Mouse (Mus musculus) right cerebral cortex, adult 18-20 months (tissue): ENCODE results near the gene Prkacb.
A peak's percentile ranks its signal among the peaks of the same experiment; 100 is the strongest.

Source experiments
- DNase-seq: peaks from one replicate; pipeline ENCODE4 v3.0.0; 2022; ENCODE audit warnings: mixed read lengths

Gene Prkacb

GRCm38 (mm10) chr3:146712305-146712704, 100.5 kb downstream of the Prkacb start:
- DNase-seq: no peak

GRCm38 (mm10) chr3:146711559-146711958, 101.2 kb downstream of the Prkacb start:
- DNase-seq: peak; percentile 46

GRCm38 (mm10) chr3:146711084-146711483, 101.7 kb downstream of the Prkacb start:
- DNase-seq: peak; percentile 46

GRCm38 (mm10) chr3:146709086-146709485, 103.7 kb downstream of the Prkacb start:
- no peak for DNase-seq

GRCm38 (mm10) chr3:146708381-146708780, 104.4 kb downstream of the Prkacb start:
- DNase-seq: no peak

DNA sequence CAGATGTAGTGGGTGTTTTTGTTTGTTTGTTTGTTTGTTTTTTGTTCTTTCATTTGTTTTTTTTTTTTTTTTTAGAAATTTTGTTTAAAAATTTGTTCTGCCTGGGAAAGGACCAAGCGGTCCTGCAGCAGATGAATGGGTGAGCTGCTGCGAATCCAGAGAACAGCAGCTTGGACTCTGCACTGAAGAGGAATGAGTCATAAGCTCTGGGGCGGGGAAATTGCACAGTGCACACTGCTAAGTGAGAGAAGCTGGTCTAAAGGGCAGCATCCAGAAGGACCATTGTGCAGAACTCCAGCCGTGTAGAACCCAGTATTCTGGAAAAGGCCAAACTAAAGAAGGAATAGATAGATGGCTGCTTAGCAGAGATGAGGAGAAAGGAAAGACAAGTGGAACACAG, 108.7 kb downstream of the Prkacb start:
- DNase-seq: no peak

GRCm38 (mm10) chr3:146700051-146700450, 112.7 kb downstream of the Prkacb start:
- DNase-seq: no peak

DNA sequence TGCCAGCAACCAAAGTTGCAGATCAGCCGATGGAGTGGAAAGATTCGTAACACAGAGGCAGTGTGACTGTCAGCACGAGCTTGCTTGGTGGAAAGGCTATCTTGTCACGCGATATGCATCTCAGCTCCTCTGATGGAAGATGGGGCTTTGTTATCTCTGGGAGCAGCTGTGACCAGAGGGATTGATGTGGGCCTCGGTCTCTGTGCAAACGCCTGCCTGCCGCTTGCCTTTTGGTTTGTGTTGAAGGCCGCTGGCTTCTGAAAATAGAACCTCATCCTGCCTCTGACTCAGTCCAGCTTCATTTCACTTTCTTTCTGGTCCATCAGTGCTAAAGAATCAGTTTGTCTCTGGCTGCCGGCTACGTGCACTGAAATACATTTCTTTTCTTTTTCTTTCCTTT, 113.8 kb downstream of the Prkacb start:
- peak; percentile 43 for DNase-seq

- DNase-seq: no peak
These were observed 120.2 kb downstream of the Prkacb start for GRCm38 (mm10) chr3:146692547-146692946.

- no peak for DNase-seq
These were observed 125.6 kb downstream of the Prkacb start for GRCm38 (mm10) chr3:146687121-146687725.

- DNase-seq: no peak
These were observed 126.4 kb downstream of the Prkacb start for GRCm38 (mm10) chr3:146686428-146686827.

DNA sequence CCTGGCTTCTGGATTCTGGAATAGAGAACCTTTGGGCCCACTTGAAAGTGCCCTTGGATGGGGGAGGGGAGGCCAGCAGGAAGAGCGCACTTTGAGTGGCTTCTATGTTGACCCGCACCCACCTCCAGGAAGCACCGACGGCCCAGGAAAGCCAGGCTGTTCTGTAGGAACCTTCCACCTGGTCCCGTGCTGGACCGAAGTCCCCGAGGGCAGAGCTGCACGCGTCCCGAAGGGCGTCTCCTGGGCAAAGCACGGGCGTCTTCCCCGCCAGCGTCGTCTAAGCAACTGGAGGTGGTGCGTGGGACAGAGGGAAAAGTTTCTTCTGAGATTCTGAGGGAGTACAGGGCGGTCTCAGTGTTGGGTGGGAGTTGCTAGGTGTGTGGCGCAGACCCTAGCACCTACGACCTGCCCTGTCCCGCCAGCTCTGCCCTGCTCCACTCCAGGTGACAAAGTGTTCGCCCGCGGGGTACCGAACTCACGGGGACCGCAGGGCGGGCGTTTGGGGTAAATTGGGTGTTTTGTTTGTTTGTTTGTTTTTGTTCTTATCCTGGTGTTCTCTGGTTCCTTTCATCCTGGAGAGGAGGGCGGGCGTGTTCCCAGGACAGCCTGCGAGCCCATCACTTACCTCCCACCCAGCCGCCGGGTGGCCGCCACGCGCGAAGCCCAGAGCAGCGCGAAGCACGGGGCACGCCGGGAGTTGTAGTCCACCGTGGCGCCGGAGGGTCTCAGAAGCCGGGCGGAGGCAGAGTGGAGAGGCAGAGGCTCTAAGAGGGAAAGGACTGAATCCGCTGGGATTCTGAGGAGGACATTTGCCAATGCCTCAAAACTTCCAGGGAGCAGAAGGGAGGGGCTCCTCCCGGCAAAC, 127.7 kb downstream of the Prkacb start, which contains the start of gene Samd13:
TSS of gene Samd13 (minus strand) at position 782 of the 865 bp plus-strand sequence.
- peak; percentile 43 for DNase-seq

DNA sequence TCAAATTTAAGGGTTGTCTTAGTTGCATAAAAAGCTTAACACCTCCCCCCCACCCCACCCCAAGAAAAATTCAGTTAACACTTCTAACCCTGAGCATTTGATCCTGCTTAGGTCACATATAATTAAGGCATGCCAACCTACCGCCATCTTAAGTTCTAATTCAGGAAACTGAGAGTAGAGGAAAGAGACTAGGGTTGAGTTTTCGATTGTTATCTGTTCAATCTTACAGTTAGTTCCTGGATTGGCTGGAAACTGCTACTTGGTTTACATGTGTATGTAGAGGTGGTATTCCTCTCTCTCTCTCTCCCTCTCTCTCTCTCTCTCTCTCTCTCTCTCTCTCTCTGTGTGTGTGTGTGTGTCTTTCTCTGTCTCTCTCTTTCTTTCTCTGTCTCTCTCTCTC, 129.7 kb downstream of the Prkacb start:
- DNase-seq: no peak

DNA sequence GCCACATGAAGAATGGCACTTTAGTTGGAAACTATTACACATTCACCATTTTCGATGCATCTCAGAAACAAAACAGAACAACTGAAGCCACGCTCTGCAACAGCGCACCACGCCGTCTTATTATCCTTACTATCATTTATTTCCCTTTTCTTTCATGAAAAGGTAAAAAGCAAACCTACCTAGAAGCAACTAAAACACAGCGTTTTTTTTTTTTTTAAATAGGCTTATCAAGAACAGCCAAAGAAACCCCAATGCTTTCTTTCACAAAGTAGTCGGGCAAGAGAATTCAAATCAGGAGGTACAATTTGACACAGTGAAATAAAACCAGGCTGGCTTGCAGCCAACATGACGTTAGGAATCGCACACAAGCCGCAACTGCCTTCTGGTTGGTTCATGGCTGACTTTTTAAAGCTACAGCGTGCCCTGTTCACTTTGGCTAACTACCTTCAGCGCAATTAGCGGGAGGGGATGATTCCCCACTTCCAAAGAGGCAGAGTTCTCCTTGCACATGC, 130.6 kb downstream of the Prkacb start:
- DNase-seq: peak; percentile 73

- no peak for DNase-seq
These were observed 131.1 kb downstream of the Prkacb start for GRCm38 (mm10) chr3:146681696-146682095.

DNA sequence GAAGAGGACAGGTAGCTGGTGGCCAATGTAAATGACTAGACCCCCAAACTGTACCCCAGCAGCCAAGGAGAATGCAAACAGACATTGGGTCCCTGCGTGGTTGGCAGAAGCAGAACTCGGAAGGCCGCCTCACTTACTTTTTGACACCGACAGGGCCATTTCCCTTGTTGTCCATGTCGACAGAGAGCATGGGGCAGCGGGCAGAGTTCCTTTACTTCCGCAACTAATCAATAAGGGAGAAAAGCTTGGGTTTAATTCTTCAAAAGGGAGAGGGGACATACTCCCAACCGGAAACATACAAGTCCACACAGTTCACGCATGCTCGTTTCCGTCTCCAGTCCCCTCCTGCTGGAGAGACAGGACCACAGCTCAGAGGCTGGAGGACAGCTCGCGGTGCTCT, 132.2 kb downstream of the Prkacb start:
- DNase-seq: no peak

DNA sequence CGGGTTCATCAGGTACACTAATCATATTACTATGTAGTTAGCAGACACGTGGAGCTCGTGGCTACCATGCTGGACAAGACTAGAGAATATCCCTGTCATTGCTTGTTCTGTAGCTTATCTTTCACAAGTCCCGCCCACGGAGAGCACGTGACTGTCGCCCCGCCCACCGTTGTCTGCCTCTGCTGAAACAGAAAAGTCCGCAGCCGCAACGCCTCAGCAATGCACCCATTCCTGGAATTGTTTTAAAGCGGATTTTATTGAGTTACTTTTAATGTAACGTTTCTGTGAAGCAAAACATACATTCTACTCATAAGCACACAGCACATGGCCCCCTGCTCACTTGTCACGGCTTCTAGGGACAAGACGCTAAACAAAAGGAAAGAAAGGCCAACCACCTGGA, 133.1 kb downstream of the Prkacb start:
- DNase-seq: no peak
